Mouse (Mus musculus) midbrain, embryonic 12.5 days (tissue): ENCODE results near the gene Hint1. TPM values are rescaled to one million over a fixed set of nuclear protein-coding genes. Genes with fewer than 3 reads are reported as not detected.
A peak's percentile ranks its signal among the peaks of the same experiment; 100 is the strongest.
"Not testable (repeated sequence)": the region's sequence is repeated elsewhere in the genome, so short reads cannot be mapped to it uniquely, and the experiment has no call there.

Source experiments
- ATAC-seq: fragments of 200-750 bp; cut with Nextera tagmentation; 2 replicates; pipeline ENCODE4 v1.8.0; 2017; ENCODE audit warnings: low read depth, moderate TSS enrichment, moderate library complexity; ENCODE audit not compliant: low FRiP score
- H3K27ac ChIP-seq: fragments of 300-500 bp; sonication (generic); replicated peaks from 2 replicates; pipeline ENCODE4 v1.5.1; 2016; ENCODE audit warnings: mild to moderate bottlenecking
- H3K27me3 ChIP-seq: fragments of 300-500 bp; sonication (generic); 2 replicates; pipeline ENCODE4 v1.6.1; 2016; ENCODE audit warnings: mild to moderate bottlenecking
- H3K36me3 ChIP-seq: fragments of 300-500 bp; sonication (generic); 2 replicates; pipeline ENCODE4 v1.6.1; 2016
- H3K4me1 ChIP-seq: fragments of 300-500 bp; sonication (generic); 2 replicates; pipeline ENCODE4 v1.6.1; 2016
- H3K4me2 ChIP-seq: fragments of 300-500 bp; sonication (generic); replicated peaks from 2 replicates; pipeline ENCODE4 v1.6.1; 2016; ENCODE audit warnings: mild to moderate bottlenecking, moderate library complexity
- H3K4me3 ChIP-seq: fragments of 300-500 bp; sonication (generic); 2 replicates; pipeline ENCODE4 v1.5.1; 2016; ENCODE audit warnings: mild to moderate bottlenecking
- H3K9ac ChIP-seq: fragments of 300-500 bp; sonication (generic); replicated peaks from 2 replicates; pipeline ENCODE4 v1.6.1; 2016; ENCODE audit warnings: mild to moderate bottlenecking, moderate library complexity
- H3K9me3 ChIP-seq: fragments of 300-500 bp; sonication (generic); 2 replicates; pipeline ENCODE4 v1.6.1; 2016; ENCODE audit warnings: mild to moderate bottlenecking
- WGBS: fragments of 180-500 bp; shearing (Covaris S2); methylation state at CpG from one replicate; pipeline ENCODE4 v1.1.7; 2016; 5-methylcytosine and 5-hydroxymethylcytosine counted together
- polyA plus RNA-seq: library from polyadenylated mRNA; unstranded; fragments of >200 nt; fragmentation: Nextera tagmentation; extraction: Ambion mirVana; gene quantifications from 2 replicates; pipeline ENCODE4 v1.2.1, GENCODE M21; 2016

Hint1 gene
- polyA plus RNA-seq, 1 experiment from 2014 or later, result 664 TPM

DNA sequence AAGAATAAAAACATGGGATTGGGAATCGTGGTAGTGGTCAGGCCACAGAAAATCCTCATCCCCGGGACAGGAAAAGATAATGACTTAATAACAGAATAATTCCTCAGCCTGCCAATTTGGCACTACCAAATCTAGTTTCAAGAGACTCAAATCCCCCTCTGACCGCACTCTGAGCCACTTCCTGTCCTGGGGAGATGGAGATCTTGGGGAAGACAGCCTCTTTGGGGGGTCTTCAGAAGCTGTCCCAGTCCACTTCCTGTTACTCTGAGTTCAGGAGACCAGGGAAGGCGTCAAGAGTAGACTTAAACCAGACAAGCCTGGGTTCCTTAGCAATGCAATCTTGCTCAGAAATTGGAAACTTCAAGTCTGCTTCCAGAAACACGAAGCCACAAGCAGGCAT is 21.2 kb upstream of the Hint1 start:
- no peaks in the 10 kb centered on the region for H3K36me3 ChIP-seq
- 84% methylated on average over 5 of the region's 5 CpGs for WGBS
- no peaks in the 10 kb centered on the region for H3K27me3 ChIP-seq
- H3K27ac ChIP-seq, result peak overlapping the region; percentile 61; the same call in 1 of the 2 replicates
- peaks cover 17% of the 10 kb centered on the region for H3K4me1 ChIP-seq
- no peaks in the 10 kb centered on the region for H3K9me3 ChIP-seq
- ATAC-seq, result no peak
- no peak overlapping the region for H3K4me3 ChIP-seq
- no peak overlapping the region for H3K4me2 ChIP-seq
- no peak overlapping the region for H3K9ac ChIP-seq

DNA sequence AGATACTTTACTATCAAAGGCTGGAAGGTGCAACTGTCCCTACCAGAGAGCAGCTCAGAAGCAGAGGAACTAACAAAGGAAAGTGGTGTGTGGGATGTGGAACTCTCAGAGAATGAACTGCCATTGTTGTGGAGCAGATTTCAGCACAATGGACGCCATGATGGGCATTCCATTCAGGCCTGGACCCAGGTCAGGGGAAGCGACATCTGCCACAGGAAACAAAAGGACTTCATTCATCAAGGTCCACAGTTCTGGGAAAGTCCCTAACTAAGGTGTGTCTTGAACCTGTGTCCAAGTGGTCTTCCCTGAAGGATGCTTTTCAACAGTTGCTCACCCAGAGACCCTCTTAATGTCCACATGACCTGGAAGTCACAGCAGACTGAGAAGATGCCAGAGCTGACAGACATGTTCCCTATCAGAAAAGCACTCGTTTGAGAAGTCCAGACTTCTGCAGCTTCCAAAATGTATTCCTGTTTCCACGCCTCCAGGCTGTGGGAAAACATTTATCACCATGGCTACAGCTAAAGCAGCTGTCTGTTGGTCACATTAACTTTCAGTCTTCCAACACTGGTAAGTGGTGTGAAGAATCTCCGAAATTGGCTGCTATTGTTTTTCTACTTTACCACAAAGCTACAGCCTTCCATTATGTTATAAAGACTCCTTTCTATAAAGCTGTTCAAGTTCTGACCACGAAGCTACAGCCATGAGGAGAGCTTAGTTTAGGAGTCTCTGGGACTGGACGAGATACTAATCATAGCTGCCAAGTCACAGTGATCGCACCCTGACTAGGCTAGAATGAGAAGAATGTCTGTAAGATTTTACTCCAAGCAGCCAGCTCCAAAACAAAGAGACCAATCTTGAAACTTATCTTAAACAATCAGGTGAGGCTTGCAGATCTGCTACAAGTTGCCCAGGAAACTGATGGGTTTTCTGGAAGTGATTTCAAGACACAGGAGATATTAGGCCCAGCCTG is 20.4 kb upstream of the Hint1 start:
- Histone ChIP-seq H3K4me3 (no peak overlapping the region), H3K36me3 (no peaks in the 10 kb centered on the region), H3K27me3 (no peaks in the 10 kb centered on the region), H3K9ac (no peak overlapping the region), H3K4me1 (peaks cover 17% of the 10 kb centered on the region), H3K27ac (peak overlapping the region; percentile 61), H3K4me2 (no peak overlapping the region), H3K9me3 (no peaks in the 10 kb centered on the region)
- 30% methylated on average over 8 of the region's 8 CpGs for WGBS
- ATAC-seq, result peak; percentile 27; the same call in 1 of the 2 replicates

DNA sequence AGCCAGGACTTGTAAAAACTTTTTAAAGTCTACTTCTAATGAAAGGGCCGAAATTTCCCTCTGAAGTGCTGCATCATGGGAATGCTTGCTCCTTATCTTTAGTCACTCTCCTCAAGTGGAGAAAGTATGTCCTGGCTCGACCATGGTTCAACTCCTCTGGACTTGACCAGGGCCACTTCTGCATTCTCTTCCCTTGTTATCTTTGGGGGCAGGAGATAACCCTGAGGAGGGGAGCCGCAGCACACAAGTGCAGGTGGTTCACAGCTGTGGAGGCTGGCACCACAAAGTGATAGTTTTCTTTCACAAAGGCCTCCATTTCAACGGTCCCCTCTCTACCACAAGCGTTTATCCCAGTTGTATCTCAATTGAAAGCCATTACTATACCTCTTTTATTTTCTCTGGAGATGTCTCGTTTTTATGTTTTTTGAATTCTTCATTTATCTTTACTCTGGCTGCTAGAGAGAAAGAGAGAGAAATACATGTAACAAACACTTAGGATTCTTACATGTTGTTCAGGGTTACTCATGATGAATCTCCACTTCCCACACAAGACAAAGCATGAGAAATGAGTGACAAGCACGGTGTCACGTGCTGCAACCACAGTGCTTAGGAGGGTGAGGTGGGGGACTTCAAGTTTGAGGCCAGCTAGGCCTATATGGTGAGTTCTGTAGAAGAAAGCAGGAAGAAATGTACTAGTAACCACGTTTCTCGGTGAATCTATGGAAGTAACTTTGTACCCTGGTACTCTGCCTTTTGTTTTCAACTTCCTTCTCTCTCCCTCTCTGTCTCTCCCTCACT is 16.0 kb upstream of the Hint1 start:
- Histone ChIP-seq H3K4me1 (peaks cover 12% of the 10 kb centered on the region), H3K36me3 (no peaks in the 10 kb centered on the region), H3K4me3 (no peak overlapping the region), H3K9me3 (no peaks in the 10 kb centered on the region), H3K4me2 (no peak overlapping the region), H3K9ac (no peak overlapping the region), H3K27ac (no peak overlapping the region), H3K27me3 (no peaks in the 10 kb centered on the region)
- no peak for ATAC-seq
- 90% methylated on average over 10 of the region's 10 CpGs for WGBS

- Histone ChIP-seq H3K4me1 (no peaks in the 10 kb centered on the region), H3K9ac (no peak overlapping the region), H3K27ac (no peak overlapping the region), H3K36me3 (no peaks in the 10 kb centered on the region), H3K4me3 (no peak overlapping the region), H3K27me3 (no peaks in the 10 kb centered on the region), H3K4me2 (no peak overlapping the region), H3K9me3 (no peaks in the 10 kb centered on the region)
- ATAC-seq, result no peak
- WGBS, result 94% methylated on average over 12 of the region's 12 CpGs
Measured at GRCm38 (mm10) chr11:54851656-54852055, 14.5 kb upstream of the Hint1 start.

DNA sequence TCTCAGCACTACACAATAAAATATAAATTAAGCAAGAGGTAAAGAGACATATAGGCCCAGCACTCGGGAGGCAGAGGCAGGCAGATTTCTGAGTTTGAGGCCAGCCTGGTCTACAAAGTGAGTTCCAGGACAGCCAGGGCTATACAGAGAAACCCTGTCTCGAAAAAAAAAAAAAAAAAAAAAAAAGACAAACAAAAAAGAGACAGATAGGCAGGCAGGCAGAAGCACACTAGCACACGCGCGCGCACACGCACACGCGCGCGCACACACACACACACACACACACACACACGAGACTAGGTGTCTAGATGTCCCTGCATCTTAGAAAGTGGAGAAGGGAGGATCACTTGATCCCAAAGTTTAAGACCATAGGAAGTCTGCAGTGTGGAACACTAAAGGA is 7.3 kb upstream of the Hint1 start:
- not testable (repeated sequence) for H3K4me3 ChIP-seq, ATAC-seq, H3K27ac ChIP-seq, H3K4me2 ChIP-seq, H3K9ac ChIP-seq, H3K9me3 ChIP-seq, H3K36me3 ChIP-seq, H3K27me3 ChIP-seq
- peaks cover 12% of the 10 kb centered on the region; the same call in 1 of the 2 replicates for H3K4me1 ChIP-seq
- 96% methylated on average over 6 of the region's 12 CpGs for WGBS

DNA sequence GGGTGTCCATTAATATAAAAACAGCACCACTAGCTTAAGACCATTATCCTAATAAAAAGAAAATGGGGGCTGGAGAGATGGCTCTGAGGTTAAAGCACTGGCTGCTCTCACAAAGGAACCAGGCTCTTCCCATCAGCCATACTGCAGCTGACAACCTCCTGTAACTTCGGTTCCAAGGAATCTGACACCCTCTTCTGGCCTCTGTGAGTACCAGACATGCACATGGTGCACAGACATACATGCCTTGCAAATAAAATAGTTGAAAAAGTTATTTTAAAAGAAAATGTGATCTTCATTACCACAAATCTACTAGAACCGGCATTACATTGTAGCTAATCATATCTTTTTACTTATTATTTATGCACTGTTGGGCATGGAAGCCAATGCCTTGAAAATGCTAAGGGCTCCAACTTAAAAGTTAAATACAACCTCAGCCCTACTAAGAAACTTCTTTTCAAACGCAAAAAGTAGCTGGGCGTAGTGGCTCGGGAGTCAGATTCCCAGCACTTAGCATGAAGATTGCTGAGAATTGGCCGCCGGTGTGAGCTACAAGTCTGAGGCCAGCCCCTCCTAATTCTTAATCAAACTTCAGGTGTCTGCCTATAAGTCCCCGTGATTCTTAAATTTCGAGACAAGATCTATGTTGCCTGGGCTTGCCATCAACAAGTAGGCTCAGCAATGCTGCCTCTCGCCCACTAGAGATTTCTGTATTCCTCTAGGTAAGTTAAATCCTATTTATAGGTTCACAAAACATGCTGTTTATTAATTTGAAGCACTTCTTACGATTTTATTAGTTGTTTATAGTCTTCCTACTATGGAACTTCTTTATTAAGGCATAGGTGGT is 6.6 kb upstream of the Hint1 start:
- no peaks in the 10 kb centered on the region for H3K27me3 ChIP-seq
- ATAC-seq, result no peak
- H3K4me2 ChIP-seq, result peak overlapping the region; percentile 88
- WGBS, result 31% methylated on average over 11 of the region's 11 CpGs
- peaks cover 12% of the 10 kb centered on the region; the same call in 1 of the 2 replicates for H3K4me1 ChIP-seq
- no peaks in the 10 kb centered on the region for H3K9me3 ChIP-seq
- H3K27ac ChIP-seq, result peak overlapping the region; percentile 90; the same call in 1 of the 2 replicates
- peak overlapping the region; percentile 66 for H3K4me3 ChIP-seq
- no peaks in the 10 kb centered on the region for H3K36me3 ChIP-seq
- peak overlapping the region; percentile 77 for H3K9ac ChIP-seq

- H3K4me3 ChIP-seq, result peak within 1 kb of the TSS; percentile 66
- H3K4me1 ChIP-seq, result peaks cover 15% of the 10 kb centered on the region
- H3K4me2 ChIP-seq, result peak within 1 kb of the TSS; percentile 88
- H3K9me3 ChIP-seq, result no peaks in the 10 kb centered on the region
- H3K27me3 ChIP-seq, result no peaks in the 10 kb centered on the region
- H3K9ac ChIP-seq, result peak within 1 kb of the TSS; percentile 77
- under 1% methylated on average over 42 of the region's 42 CpGs for WGBS
- no peaks in the 10 kb centered on the region for H3K36me3 ChIP-seq
- H3K27ac ChIP-seq, result peak within 1 kb of the TSS; percentile 90
- peak; percentile 97 for ATAC-seq
Measured at GRCm38 (mm10) chr11:54860256-54861038, 5.7 kb upstream of the Hint1 start, which contains the start of gene Lyrm7. TSS of gene Lyrm7 (minus strand) at chr11:54860916.

- H3K4me3 ChIP-seq, result no peak overlapping the region
- H3K36me3 ChIP-seq, result no peaks in the 10 kb centered on the region
- peaks cover 18% of the 10 kb centered on the region for H3K4me1 ChIP-seq
- H3K4me2 ChIP-seq, result peak overlapping the region; percentile 88; the same call in 1 of the 2 replicates
- no peaks in the 10 kb centered on the region for H3K27me3 ChIP-seq
- ATAC-seq, result no peak
- no peak overlapping the region for H3K9ac ChIP-seq
- WGBS, result 91% methylated on average over 5 of the region's 5 CpGs
- H3K27ac ChIP-seq, result no peak overlapping the region
- no peaks in the 10 kb centered on the region for H3K9me3 ChIP-seq
Measured at GRCm38 (mm10) chr11:54861471-54862420, 4.4 kb upstream of the Hint1 start.

DNA sequence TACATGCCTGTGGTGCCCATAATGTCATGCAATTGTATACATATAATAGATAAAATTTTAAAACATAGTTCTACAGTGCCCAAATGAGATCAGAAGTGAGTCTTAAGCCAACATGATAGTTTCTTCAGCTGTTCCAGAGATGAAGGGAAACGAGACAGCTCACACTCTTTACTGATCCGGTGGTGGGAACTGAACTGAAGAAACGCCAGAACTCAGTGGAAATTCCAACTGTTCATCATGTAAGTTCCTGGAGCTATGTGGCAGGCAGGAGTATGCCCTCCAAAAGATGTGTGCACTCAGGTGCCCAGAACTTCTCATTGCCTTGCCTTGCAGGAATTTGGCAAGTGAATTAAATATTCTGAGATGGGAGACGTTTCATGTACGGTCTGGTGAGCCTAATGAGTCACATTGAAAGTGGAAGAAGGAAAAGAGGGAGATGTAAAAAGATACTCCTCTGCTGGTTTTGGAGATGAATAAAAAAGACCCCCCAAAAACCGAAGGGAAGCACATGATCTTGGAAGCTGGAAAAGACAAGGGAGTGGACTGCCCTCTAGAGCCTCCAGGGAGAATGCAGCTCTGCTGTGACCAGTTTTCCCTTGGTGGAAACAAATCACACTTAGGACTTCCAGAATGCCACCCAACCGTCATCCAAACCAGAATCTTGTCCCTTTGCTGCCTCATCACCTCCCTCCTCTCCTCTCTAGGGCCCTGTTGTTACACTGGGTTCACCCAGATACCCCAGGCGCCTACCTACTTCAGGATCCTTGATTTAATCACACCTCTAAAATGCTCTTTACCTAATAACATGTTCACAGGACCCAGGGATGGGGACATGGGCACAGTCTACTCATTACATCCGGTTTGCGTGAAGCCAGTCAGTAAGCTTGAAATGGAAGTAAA is 3.3 kb upstream of the Hint1 start:
- H3K27me3 ChIP-seq, result no peaks in the 10 kb centered on the region
- no peak overlapping the region for H3K4me3 ChIP-seq
- ATAC-seq, result no peak
- no peaks in the 10 kb centered on the region for H3K36me3 ChIP-seq
- no peaks in the 10 kb centered on the region for H3K9me3 ChIP-seq
- 44% methylated on average over 10 of the region's 10 CpGs for WGBS
- H3K4me2 ChIP-seq, result no peak overlapping the region
- H3K9ac ChIP-seq, result no peak overlapping the region
- no peak overlapping the region for H3K27ac ChIP-seq
- H3K4me1 ChIP-seq, result peaks cover 22% of the 10 kb centered on the region
